Mouse (Mus musculus) embryonic fibroblast, embryonic 13.5 days (primary cell): ENCODE results near the gene Serpina3g. TPM values are rescaled to one million over a fixed set of nuclear protein-coding genes. Genes with fewer than 3 reads are reported as not detected.

Source experiments
- H3K27ac ChIP-seq: 2 replicates; pipeline ENCODE4 v1.5.1; 2012; ENCODE audit warnings: low read length, control low read depth, inconsistent platforms; ENCODE audit not compliant: insufficient read depth
- H3K4me1 ChIP-seq: 2 replicates; pipeline ENCODE4 v1.6.1; 2011; ENCODE audit warnings: low read length; ENCODE audit not compliant: control insufficient read depth, insufficient read depth
- H3K4me3 ChIP-seq: 2 replicates; pipeline ENCODE4 v1.5.1; 2011; ENCODE audit warnings: mild to moderate bottlenecking, control low read depth, low read length; ENCODE audit not compliant: insufficient read depth
- CTCF ChIP-seq: IDR thresholded peaks from 2 replicates; pipeline ENCODE4 v1.5.1; 2011; ENCODE audit warnings: mild to moderate bottlenecking, control low read depth, low read length, moderate library complexity, borderline replicate concordance; ENCODE audit not compliant: insufficient read depth
- POLR2A ChIP-seq: IDR thresholded peaks from 2 replicates; pipeline ENCODE4 v1.6.1; 2011; ENCODE audit warnings: low read depth, mild to moderate bottlenecking, control low read depth, low read length, moderate library complexity
- polyA plus RNA-seq: library from polyadenylated mRNA; stranded (reverse); fragments of >200 nt; gene quantifications from 2 replicates; pipeline ENCODE4 v1.2.4, GENCODE M21; 2011; ENCODE audit warnings: low read depth; ENCODE audit not compliant: missing spikeins, insufficient read length

Gene Serpina3g
- polyA plus RNA-seq, 1 experiment: 89.6 TPM

DNA sequence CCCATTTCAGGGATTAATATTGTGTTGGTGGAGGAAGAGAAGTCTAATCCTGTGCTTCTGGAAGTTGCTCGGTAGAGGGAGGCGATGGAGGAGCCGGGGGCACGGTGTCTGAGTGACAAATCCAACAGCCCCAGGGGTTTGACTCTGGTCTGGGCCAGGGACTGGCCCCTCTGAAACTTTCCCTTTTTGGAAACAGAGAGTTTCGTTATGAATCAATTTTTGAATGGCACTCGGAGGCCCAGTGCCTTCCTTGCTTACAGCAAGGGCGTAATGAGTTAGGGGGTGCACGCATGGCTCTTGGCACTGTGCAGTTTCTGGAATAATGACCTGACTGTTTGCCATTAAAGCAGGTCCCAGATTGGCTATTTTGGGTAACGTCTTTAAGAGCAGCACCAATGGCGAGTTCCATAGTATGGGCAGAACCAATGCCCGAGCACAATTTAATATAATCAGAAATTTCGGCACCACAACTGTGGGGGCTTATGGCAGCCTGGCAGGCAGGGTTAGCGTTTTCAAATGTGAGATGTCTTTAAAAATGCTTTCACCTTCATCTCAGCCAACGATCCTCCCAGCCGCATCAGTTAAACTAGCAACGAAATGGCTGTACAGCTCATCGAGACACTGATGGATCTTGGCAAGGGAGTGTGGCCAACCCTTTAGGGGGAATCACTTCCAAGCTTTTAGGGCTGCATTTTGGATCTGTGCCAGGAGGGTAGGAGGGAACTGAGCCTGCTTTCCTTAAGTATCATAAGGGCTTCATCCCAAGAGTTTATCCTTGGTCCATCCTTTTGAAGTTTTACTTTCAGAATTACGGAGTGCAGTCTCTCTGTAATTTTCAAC lies 42.4 kb downstream of the Serpina3g start:
- Histone ChIP-seq H3K4me3 (no peak overlapping the region), H3K4me1 (no peaks in the 10 kb centered on the region), H3K27ac (no peak overlapping the region)
- TF ChIP-seq POLR2A (no peak), CTCF (no peak)

DNA sequence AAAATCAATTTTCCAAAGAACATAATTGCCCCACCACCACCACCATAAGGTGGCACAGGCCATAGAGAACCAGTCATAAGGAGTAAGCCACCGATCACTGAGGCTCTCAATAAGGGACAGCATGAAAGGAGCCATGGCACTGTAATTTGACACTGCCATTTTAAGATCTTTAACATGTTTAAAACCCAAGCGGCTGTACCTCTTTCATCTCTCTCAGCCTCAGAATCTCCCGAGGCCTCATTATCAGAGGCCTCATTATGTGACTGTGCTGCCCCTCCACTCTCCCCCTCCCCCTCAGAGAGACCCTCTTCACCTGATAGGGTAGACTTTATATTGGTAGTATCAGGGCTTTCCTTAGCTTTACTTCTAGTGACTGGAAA lies 43.0 kb downstream of the Serpina3g start:
- H3K4me1 ChIP-seq: no peaks in the 10 kb centered on the region

DNA sequence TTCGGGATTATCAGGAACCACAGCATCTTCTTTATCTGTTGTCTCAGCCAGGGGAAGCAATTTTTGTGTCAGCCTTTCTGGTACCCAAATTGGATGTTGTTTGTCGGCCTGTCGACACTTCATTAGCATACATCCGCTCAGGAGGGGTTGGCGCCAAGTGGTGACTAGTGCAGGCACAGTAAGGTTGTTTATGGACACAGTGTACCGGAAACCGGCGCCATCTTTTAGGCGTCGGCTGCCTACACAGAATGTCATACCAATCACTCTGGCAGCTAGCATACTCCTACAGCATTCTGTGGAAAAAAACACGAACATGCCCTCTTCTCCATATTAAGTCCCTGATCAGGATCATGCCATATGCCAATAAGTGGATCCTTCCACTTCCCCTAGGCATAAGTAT lies 47.3 kb downstream of the Serpina3g start:
- H3K4me1 ChIP-seq: no peaks in the 10 kb centered on the region
- H3K4me3 ChIP-seq: no peak overlapping the region
- TF ChIP-seq CTCF: no peak
- TF ChIP-seq POLR2A: no peak

More for the DNA sequence above, 43.0 kb downstream of the Serpina3g start:
- no peak for TF ChIP-seq POLR2A
- TF ChIP-seq CTCF: no peak
- H3K4me3 ChIP-seq: no peak overlapping the region
- no peak overlapping the region for H3K27ac ChIP-seq

DNA sequence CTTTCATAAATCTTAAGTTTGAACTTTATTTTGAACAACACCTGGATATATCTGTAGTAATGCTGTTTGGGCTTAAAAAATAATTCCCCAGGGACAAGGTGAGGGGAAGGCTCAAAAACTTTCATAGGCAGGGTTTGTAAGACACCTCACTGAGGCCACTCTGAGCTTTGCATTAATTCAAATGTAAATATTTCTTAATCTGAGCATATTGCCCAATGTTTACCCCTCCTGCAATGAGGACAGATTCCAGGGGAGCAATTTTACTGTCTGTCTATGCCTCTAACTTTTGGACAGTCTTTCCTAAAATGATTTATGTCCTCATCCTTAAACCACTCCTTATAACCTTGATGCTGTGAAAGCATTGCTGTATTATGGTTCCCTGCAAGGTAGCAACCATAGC lies 52.3 kb downstream of the Serpina3g start:
- no peak overlapping the region for H3K4me3 ChIP-seq
- H3K27ac ChIP-seq: no peak overlapping the region
- TF ChIP-seq POLR2A (no peak), CTCF (no peak)
- no peaks in the 10 kb centered on the region for H3K4me1 ChIP-seq

More for the DNA sequence above, 47.3 kb downstream of the Serpina3g start:
- H3K27ac ChIP-seq: no peak overlapping the region

DNA sequence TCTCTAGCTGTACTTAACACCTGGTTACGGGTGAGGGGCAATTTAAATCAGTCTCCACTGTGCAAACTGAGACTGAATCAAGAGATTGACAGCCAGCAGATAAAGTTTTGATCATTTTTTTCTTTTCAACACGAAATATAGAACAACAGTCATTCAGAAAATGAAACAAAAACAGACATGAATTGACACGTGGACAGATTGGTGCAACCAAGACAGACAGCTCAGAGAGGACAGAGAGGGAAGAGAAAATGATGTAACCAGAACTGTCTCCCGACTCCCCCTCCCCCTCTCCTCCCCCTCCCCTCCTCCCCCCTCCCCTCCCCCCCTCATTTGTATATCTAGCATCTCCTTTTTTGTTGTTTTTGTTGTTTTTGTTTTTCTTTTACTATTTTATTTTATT lies 53.8 kb downstream of the Serpina3g start:
- H3K4me1 ChIP-seq: no peaks in the 10 kb centered on the region
- TF ChIP-seq POLR2A (no peak), CTCF (no peak)

More for the DNA sequence above, 53.8 kb downstream of the Serpina3g start:
- no peak overlapping the region for H3K27ac ChIP-seq
- H3K4me3 ChIP-seq: no peak overlapping the region

Other genes with a start within 250 kb of the Serpina3g start
- not detected in 2 replicates for gene Serpina11, start 246.3 kb upstream of the Serpina3g start, polyA plus RNA-seq
- not detected in 2 replicates for gene Serpina9, start 222.5 kb upstream of the Serpina3g start, polyA plus RNA-seq
- not detected in 2 replicates for gene Serpina12, start 191.8 kb upstream of the Serpina3g start, polyA plus RNA-seq
- not detected in 2 replicates for gene Serpina5, start 135.1 kb upstream of the Serpina3g start, polyA plus RNA-seq
- gene Serpina3a, start 123.5 kb upstream of the Serpina3g start, polyA plus RNA-seq: not detected in 2 replicates
- gene Serpina3b, start 108.2 kb upstream of the Serpina3g start, polyA plus RNA-seq: not detected in 2 replicates
- not detected in 2 replicates for gene Serpina3c, start 82.4 kb upstream of the Serpina3g start, polyA plus RNA-seq
- 0.33 and 0.74 TPM in 2 replicates for gene Serpina3f, start 21.7 kb upstream of the Serpina3g start, polyA plus RNA-seq
- gene Serpina3i, start 26.9 kb downstream of the Serpina3g start, polyA plus RNA-seq: 1.6 TPM in 2 replicates
- gene Serpina3j, start 78.3 kb downstream of the Serpina3g start, polyA plus RNA-seq: not detected in 2 replicates
- not detected in 2 replicates for gene Serpina3k, start 102.2 kb downstream of the Serpina3g start, polyA plus RNA-seq
- gene Serpina3m, start 102.2 kb downstream of the Serpina3g start, polyA plus RNA-seq: not detected in 2 replicates
- 3.0 and 7.2 TPM in 2 replicates for gene Serpina3n, start 170.5 kb downstream of the Serpina3g start, polyA plus RNA-seq
- 1.9 and 2.2 TPM in 2 replicates for gene Gsc, start 237.1 kb downstream of the Serpina3g start, polyA plus RNA-seq